Mouse (Mus musculus): ENCODE data around the gene Sf3b1. TPM values are rescaled to one million over a fixed set of nuclear protein-coding genes. Genes with fewer than 3 reads are reported as not detected.

Sf3b1 gene
- polyA plus RNA-seq, 1 experiment = 110 TPM

DNA sequence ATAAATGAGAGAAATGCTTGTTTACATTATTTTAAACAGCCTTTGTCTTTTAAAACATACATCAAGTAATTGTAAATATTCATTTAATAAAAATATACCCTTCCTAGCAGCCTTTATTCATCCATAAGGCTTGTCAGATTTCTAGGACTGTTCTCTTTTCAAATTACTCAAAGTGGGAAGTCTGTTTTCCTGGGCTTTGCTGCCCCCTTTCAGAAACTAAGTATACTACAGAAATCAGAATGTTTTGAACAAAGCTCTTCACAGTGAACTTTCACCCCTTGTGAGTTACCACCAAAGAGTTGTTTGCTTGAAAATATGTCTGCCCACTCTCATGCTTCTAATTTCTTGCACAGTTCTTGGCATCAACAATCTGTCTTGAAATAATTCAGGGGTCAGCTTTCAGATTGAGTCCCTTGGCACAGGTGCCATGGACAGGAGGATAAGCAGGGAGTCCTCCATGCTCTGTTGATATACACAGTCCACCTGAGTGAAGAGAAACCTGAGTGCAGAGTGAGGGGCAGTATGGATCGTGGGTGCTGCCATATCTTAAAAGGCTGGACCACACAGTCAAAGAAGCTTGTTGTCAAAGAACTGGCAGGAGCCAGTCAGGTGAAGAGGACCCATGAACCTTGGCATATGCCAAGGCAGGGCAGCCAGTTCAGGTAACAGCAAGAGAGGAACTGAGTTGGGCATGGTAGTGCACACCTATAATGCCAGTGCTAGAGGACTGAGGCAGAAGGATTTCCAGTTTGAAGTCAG, 47.9 kb downstream of the Sf3b1 start:
- TF ChIP-seq POLR2A (IDR thresholded peaks at IDR 0.05; ENCODE audit: control insufficient read depth, extremely low read depth, insufficient read depth, low read length, poor library complexity) (no peak), CTCF (IDR thresholded peaks at IDR 0.05; ENCODE audit: borderline replicate concordance, control insufficient read depth, extremely low read depth, insufficient read depth, low read length, poor library complexity) (no peak)
- Histone ChIP-seq H3K4me3 (ENCODE audit: control insufficient read depth, insufficient read depth, low read length) (no peak overlapping the region), H3K4me1 (replicated peaks; ENCODE audit: control insufficient read depth, insufficient read depth, low read length) (no peaks in the 10 kb centered on the region), H3K27me3 (ENCODE audit: control insufficient read depth, insufficient read depth, low read length) (no peaks in the 10 kb centered on the region), H3K27ac (ENCODE audit: control insufficient read depth, insufficient read depth, low read length) (no peak overlapping the region), H3K36me3 (ENCODE audit: control insufficient read depth, insufficient read depth, low read length) (peaks cover 5% of the 10 kb centered on the region)
- WGBS = 77% methylated on average over 1 of the region's 1 CpGs
- DNase-seq = no peak

DNA sequence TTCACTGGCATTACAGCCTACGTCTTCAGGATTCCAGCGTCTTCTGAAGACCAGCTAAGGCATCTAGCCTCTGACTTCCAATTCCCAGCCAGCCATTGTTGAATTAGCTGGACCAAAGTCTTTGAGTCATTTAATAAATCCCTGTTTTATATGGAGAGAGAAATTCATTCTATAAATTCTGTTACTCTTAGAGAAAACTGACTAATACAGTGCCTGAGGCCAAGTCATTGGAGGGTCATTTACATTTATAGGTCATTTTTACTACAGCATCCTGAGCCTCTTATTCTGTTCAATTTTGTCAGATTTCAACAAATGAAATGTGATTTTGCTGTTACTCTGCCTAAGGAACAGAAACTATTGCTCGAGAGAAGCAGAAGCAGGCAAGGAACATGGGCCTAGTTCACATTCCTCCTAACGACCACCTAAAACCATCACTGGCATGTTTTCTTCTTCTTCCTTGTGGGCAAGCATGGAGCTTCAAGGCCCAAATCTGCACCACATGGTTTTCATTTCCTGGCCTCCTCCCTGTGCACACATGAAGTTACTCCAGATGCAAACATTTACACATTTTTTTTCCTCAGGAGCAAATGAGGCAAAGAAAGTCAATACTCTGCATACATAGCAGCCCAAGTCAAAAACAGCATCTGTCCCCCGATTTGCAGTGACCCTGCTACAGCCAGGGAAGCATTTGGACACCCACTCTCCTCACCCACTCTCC, 55.4 kb downstream of the Sf3b1 start:
- TF ChIP-seq CTCF (IDR thresholded peaks at IDR 0.05; ENCODE audit: borderline replicate concordance, control insufficient read depth, extremely low read depth, insufficient read depth, low read length, poor library complexity) (no peak), POLR2A (IDR thresholded peaks at IDR 0.05; ENCODE audit: control insufficient read depth, extremely low read depth, insufficient read depth, low read length, poor library complexity) (no peak)
- no peaks in the 10 kb centered on the region for H3K4me1 ChIP-seq (replicated peaks; ENCODE audit: control insufficient read depth, insufficient read depth, low read length)
- H3K27ac ChIP-seq (ENCODE audit: control insufficient read depth, insufficient read depth, low read length) = no peak overlapping the region
- no peak overlapping the region for H3K4me3 ChIP-seq (ENCODE audit: control insufficient read depth, insufficient read depth, low read length)
- no peaks in the 10 kb centered on the region for H3K27me3 ChIP-seq (ENCODE audit: control insufficient read depth, insufficient read depth, low read length)
- no peaks in the 10 kb centered on the region for H3K36me3 ChIP-seq (ENCODE audit: control insufficient read depth, insufficient read depth, low read length)
- 86% methylated on average over 5 of the region's 5 CpGs for WGBS
- DNase-seq = no peak

DNA sequence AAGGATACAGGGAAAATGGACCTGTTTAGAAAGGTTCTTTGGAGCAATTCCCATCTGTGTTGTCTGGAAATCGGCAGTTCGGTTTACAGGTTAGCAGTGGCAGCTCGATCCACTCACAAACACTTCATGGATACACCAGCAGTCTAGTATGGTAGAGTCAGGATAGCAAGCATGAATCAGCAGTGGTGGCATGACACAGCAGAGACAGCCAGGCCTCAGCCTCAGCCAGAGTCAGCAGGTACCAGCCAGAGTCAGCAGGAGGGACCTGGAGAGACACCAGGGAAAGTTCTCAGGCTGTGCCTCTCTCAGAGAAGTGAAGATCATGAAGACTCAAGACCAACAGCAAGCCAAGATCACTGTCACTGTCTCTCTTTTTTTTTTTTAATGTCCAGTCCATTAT, 60.4 kb downstream of the Sf3b1 start:
- H3K4me3 ChIP-seq (ENCODE audit: control insufficient read depth, insufficient read depth, low read length) = no peak overlapping the region
- 94% methylated on average over 3 of the region's 3 CpGs for WGBS
- TF ChIP-seq POLR2A (IDR thresholded peaks at IDR 0.05; ENCODE audit: control insufficient read depth, extremely low read depth, insufficient read depth, low read length, poor library complexity) (no peak), CTCF (IDR thresholded peaks at IDR 0.05; ENCODE audit: borderline replicate concordance, control insufficient read depth, extremely low read depth, insufficient read depth, low read length, poor library complexity) (no peak)
- H3K27me3 ChIP-seq (ENCODE audit: control insufficient read depth, insufficient read depth, low read length) = no peaks in the 10 kb centered on the region
- DNase-seq = no peak
- H3K4me1 ChIP-seq (replicated peaks; ENCODE audit: control insufficient read depth, insufficient read depth, low read length) = no peaks in the 10 kb centered on the region
- H3K27ac ChIP-seq (ENCODE audit: control insufficient read depth, insufficient read depth, low read length) = no peak overlapping the region
- H3K36me3 ChIP-seq (ENCODE audit: control insufficient read depth, insufficient read depth, low read length) = no peaks in the 10 kb centered on the region

DNA sequence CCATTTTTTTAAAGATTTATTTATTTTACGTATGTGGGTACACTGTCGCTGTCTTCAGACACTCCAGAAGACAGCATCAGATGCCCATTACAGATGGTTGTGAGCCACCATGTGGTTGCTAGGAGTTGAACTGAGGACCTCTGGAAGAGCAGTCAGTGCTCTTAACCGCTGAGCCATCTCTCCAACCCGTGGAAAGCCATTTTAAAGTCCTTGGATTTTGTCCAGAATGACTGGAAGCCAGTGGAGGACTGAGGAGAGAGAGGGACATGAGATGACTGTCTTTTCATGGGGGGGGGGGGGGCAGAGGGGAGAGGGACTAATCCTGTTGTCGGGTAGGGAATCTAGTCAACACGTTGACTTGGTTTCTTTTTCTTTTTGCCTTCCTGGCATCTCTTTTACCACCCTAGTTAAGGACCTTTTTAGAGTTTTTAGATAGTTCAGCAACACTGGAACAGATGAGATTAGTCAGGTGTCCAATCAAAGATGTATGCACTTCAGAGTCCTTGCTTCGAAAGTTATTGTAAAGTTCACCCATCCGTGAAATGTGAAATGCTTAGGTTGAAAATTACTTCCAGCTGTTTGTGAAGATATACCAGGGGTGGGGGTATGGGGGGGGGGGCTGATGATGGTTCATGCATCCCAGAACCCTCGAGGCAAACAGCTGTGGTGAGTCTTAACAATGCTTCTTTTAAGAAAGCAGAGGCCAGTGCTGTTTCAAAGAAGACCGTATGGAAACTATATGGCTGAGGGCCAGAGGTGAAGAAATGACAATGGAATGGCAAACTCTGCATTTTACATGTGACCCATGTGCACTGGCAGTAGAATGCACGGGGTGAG, 61.9 kb downstream of the Sf3b1 start:
- H3K4me1 ChIP-seq (replicated peaks; ENCODE audit: control insufficient read depth, insufficient read depth, low read length) = no peaks in the 10 kb centered on the region
- no peak for DNase-seq
- no peaks in the 10 kb centered on the region for H3K27me3 ChIP-seq (ENCODE audit: control insufficient read depth, insufficient read depth, low read length)
- H3K36me3 ChIP-seq (ENCODE audit: control insufficient read depth, insufficient read depth, low read length) = no peaks in the 10 kb centered on the region
- TF ChIP-seq CTCF (IDR thresholded peaks at IDR 0.05; ENCODE audit: borderline replicate concordance, control insufficient read depth, extremely low read depth, insufficient read depth, low read length, poor library complexity) (no peak), POLR2A (IDR thresholded peaks at IDR 0.05; ENCODE audit: control insufficient read depth, extremely low read depth, insufficient read depth, low read length, poor library complexity) (no peak)
- H3K4me3 ChIP-seq (ENCODE audit: control insufficient read depth, insufficient read depth, low read length) = no peak overlapping the region
- H3K27ac ChIP-seq (ENCODE audit: control insufficient read depth, insufficient read depth, low read length) = no peak overlapping the region
- WGBS = 86% methylated on average over 11 of the region's 11 CpGs

DNA sequence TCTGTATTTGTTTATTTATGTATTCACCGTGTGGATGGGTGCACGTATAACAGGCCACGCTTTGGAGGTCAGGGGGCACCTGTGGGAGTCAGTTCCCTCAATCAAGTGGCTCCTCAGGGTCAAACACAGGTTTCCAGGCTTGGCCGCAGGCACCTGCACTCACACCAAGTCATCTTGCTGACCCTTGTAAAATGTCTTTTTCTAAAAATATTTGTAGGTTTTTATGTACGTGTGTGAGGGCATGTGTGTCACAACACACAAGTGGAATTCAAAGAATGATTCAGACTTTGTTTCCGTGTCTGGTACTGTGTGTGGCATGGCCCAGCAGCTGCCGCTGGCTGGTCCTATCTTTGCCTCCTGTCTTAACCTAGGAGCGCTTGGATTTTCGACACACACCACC, 65.6 kb downstream of the Sf3b1 start:
- no peaks in the 10 kb centered on the region for H3K36me3 ChIP-seq (ENCODE audit: control insufficient read depth, insufficient read depth, low read length)
- no peak for TF ChIP-seq CTCF (IDR thresholded peaks at IDR 0.05; ENCODE audit: borderline replicate concordance, control insufficient read depth, extremely low read depth, insufficient read depth, low read length, poor library complexity)
- TF ChIP-seq POLR2A (IDR thresholded peaks at IDR 0.05; ENCODE audit: control insufficient read depth, extremely low read depth, insufficient read depth, low read length, poor library complexity) = no peak
- H3K27ac ChIP-seq (ENCODE audit: control insufficient read depth, insufficient read depth, low read length) = no peak overlapping the region
- H3K27me3 ChIP-seq (ENCODE audit: control insufficient read depth, insufficient read depth, low read length) = no peaks in the 10 kb centered on the region
- no peak for DNase-seq
- 98% methylated on average over 9 of the region's 9 CpGs for WGBS
- H3K4me3 ChIP-seq (ENCODE audit: control insufficient read depth, insufficient read depth, low read length) = no peak overlapping the region
- H3K4me1 ChIP-seq (replicated peaks; ENCODE audit: control insufficient read depth, insufficient read depth, low read length) = no peaks in the 10 kb centered on the region

DNA sequence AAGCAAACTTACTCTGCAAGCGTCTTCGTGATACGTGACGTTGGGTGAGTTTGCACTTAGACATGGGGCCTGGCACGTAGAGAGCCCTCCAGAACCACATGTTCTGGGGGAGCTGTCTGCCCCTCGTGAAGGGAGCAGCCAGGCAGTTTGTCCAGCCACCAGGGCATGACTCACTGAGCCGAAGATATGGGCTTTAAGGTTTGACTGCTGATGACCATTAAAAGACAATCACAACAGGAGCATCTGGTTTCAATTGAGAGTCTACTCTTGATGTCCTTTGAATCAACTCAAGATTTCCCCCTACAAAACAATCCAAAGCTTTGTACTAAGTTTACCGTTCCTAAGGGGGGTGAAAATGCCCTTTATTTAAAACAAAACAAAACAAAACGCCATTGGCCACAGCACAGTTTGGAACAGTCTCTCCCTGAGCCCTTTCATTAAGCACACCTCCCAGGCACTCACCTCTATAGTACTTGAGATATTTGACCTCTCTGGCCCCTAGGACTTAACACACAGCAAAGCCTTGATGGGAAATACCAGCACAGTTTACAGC, 66.6 kb downstream of the Sf3b1 start:
- H3K27me3 ChIP-seq (ENCODE audit: control insufficient read depth, insufficient read depth, low read length) = no peaks in the 10 kb centered on the region
- H3K4me3 ChIP-seq (ENCODE audit: control insufficient read depth, insufficient read depth, low read length) = no peak overlapping the region
- H3K36me3 ChIP-seq (ENCODE audit: control insufficient read depth, insufficient read depth, low read length) = no peaks in the 10 kb centered on the region
- H3K4me1 ChIP-seq (replicated peaks; ENCODE audit: control insufficient read depth, insufficient read depth, low read length) = no peaks in the 10 kb centered on the region
- no peak for TF ChIP-seq CTCF (IDR thresholded peaks at IDR 0.05; ENCODE audit: borderline replicate concordance, control insufficient read depth, extremely low read depth, insufficient read depth, low read length, poor library complexity)
- no peak for TF ChIP-seq POLR2A (IDR thresholded peaks at IDR 0.05; ENCODE audit: control insufficient read depth, extremely low read depth, insufficient read depth, low read length, poor library complexity)
- WGBS = 92% methylated on average over 9 of the region's 9 CpGs
- H3K27ac ChIP-seq (ENCODE audit: control insufficient read depth, insufficient read depth, low read length) = no peak overlapping the region
- no peak for DNase-seq
